Mouse (Mus musculus) large intestine, adult 2 months (tissue): ENCODE measurements at regions not wholly inside any gene's neighbourhood (a gene's known extent, or its start where the extent isn't known, plus 50 kb on each side); places are given as distances from the start of the nearest gene placed in this dataset.
"Not testable (repeated sequence)": the region's sequence is repeated elsewhere in the genome, so short reads cannot be mapped to it uniquely, and the experiment has no call there.

ENCODE experiments used
- DNase-seq: peaks from one replicate; pipeline ENCODE4 v3.0.0-alpha.2; 2012; ENCODE audit warnings: low read depth, low spot score
- WGBS: fragments of 180-500 bp; shearing (Covaris S2); methylation state at CpG from one replicate; pipeline ENCODE4 v1.1.7; 2018; 5-methylcytosine and 5-hydroxymethylcytosine counted together

DNA sequence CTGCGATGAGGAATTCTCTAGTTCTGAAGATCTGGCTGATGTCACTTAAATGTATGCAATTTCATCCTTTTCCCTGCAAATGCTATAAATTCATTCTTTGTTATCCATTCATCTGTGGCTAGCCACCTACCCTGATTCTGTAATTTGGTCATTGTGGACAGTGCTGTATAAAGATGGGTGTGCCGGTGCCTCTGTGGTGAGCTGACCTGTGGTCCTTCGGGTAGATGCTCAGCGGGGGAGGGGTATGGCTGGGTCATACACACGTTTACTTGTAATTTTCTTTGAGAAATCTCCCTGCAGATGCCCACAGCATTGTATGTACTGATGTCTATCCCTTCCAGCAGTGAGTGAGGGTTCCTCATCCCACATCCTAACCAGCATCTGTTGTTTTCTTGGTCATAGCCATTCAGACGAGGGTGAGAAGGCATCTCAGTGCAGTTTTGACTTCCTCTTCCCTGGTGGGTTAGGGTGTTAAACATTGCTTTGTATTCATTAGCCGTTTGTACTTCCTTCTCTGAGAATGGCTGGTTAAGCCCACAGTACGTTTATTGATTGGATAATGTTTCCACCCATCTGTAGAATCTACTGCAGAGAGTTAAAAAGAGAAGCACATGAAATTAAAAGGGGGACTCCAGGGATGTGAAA is 169.3 kb upstream of the Frmd6 start:
- WGBS, result 66% methylated on average over 8 of the region's 8 CpGs
- no peak for DNase-seq

DNA sequence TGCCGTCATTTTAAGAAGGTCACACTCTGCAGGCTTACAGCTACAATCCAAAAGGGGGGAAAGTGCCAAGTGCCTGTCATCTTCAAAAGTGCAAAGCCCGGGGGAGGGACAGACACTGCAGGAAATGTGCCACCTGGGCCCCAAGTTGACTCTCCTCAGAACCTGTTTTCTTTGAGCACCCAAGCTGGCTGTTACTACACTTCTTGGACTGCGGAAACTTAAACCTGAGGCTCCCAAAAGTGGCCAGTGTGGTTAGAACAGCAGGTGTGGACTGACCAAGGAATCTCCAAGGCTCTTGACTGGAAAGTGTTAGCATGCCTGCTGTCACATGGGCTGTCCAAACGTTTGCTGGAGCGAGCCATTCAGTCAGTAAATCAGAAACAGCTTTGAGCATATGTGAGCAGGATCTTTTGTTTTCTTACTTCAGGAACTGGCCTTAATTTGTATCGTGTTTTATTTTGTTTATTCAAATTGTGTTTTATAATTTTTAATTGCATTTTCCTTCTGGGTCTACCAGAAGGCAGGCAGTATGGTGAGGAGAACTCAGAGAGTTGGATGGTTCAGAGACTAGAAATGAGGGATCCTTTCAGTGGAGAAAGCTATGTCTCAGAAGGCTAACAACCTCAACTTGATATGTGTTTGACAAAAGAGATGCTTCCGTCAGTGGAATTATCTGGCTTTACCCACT is 168.4 kb upstream of the Frmd6 start:
- no peak for DNase-seq
- WGBS, result 64% methylated on average over 7 of the region's 7 CpGs

DNA sequence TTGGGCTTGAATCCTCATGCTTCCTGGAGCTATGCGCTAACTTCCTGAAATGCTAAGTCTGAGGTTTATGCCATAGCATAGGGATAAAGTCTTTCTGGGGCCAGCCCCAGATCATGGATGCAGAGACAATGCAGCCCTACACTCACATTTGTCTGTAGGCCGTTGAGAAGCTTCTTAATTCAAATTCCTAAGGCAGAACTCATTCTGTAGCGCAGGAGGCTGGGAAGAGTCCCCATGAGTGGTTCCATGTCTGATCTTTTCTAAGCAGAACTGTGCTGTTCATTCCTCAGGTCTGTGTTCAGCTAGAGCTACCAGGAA is 167.9 kb upstream of the Frmd6 start:
- 82% methylated on average over 3 of the region's 3 CpGs for WGBS
- DNase-seq, result no peak

DNA sequence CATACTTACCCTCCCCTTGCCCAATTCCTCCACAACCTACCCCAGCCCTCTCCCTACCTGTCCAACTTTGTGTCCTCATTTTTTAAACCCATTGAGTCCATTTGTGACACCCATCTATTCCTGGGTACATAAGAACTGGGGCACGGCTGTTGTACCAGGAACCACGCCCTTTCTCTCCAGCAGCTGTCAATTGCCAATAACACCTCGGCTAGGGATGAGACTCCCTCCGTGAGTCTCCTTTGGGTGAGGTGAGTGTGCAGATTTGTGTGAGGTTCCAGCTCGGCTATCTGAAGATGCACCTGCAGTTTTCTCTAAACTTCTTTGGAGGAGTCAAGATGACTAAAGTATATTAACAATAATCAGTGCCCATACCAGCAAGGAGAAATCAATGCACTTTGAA is 167.2 kb upstream of the Frmd6 start:
- no peak for DNase-seq
- WGBS, result 55% methylated on average over 5 of the region's 5 CpGs

DNA sequence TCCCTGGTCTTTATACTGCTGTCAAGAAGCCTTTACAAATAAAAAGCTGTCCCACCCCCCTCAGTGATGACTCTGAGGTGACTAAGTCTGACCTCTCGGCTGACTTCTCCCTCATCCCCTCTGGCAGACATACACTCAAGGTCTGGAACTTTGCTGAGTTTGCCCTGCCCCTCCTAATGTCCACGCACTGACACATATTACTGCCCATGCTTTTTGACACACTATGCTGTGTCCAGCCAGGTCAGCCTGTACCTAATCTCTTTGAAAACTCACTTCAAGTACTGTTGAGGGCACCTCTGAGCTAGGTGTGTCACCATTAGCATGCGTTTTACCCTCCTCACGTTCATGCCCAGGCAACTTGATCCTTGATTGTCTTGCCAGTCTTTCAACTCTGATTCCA is 164.9 kb upstream of the Frmd6 start:
- 79% methylated on average over 4 of the region's 4 CpGs for WGBS
- no peak for DNase-seq

DNA sequence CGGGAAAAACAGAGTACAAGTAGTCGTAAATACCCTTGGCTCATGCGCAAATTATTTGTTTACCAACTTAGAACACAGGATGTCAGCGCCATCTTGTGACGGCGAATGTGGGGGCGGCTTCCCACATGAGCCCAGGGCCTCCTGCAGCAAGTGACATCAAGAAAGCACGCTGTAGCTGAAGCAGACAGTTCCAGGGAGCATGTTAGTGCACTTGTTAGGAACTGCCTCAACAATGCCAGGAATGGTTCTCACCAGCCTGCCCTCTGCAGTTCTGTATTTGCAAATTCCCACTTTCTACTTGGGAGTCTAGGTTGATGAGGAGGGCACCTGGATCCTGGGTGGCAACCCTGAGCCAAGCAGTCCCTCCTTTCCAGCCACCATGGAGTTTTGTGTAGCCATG is 157.2 kb upstream of the Frmd6 start:
- 94% methylated on average over 6 of the region's 8 CpGs for WGBS

DNA sequence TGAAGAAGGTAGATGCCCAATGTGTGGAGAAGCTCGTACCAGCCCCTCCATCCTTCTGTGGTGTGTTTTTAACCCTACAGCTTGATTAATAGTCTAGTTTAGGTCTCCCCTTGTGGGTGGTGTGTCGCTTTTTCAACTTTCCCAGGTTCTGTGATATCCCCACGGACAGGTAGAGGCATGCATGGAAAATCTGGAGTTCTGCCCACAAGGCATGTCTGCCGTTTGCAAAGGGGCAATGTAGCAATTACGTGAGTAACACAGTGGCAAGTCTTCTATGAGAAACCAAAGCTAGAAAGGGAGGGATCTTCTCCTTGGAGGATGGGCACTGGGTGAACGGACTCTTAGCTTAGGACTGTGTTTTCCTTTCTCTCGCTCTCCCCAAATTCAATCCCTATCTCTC is 153.2 kb upstream of the Frmd6 start:
- no peak for DNase-seq
- WGBS, result 92% methylated on average over 7 of the region's 7 CpGs

More for the DNA sequence above, 157.2 kb upstream of the Frmd6 start:
- DNase-seq, result not testable (repeated sequence)

DNA sequence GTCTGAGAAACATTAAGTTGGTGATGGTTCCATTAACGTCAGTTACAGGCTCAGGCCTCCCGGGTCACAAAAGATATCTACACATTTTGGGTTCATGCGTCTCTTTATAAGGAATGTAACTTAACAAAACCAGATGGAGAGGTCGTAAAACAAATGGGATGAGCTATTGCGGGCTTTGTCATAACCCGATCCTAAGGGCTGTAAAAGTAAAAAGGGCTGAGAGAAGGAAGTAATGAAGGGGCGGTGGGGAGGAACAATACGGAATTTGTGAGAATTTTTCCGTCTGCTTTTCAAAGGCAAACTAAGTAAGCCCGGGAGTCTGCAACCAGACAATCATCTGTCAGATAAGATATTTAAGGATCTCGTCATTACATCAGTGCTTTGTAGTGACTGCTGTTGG is 152.1 kb upstream of the Frmd6 start:
- DNase-seq, result no peak
- whole genome bisulfite sequencing, result 24% methylated on average over 11 of the region's 11 CpGs

DNA sequence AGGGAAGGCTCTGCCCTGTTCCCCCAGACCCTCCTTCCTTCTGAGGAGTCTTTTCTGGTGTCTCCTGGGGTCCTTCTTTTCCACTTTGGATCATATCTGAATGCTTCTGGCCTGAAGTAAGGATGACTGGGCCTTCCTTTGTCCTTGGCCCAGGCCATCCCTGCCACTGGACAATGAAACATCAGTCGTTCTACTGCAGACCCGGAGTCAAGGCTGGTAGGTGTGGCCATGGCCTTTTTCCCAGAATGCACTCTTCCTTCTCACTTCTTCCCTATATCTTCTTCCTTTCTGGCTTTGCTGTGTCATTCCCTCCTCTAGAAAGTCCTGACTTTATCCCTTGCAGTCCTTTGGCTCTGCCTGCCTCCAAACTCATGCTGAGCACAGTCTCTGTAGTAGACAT is 151.2 kb upstream of the Frmd6 start:
- 49% methylated on average over 2 of the region's 2 CpGs for whole genome bisulfite sequencing
- no peak for DNase-seq

DNA sequence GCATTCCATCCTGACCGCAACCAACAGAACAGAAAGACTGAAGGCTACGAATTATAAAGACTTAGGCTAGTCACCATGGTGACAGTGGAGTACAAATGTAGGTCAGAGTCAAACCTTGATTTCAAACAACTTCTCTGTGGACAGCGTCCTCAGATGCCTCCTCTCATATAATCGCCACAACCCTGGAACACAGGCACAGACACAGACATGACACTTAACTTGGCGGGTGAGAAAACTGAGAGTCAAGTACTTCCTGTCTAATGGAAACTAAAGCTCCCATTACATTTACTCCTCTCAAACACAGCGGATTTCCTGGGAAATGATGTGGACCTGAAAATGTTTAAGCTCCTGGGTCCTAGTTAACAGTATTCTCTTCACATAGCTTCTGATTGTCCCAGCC is 149.5 kb upstream of the Frmd6 start:
- DNase-seq, result no peak
- WGBS, result 72% methylated on average over 6 of the region's 6 CpGs

DNA sequence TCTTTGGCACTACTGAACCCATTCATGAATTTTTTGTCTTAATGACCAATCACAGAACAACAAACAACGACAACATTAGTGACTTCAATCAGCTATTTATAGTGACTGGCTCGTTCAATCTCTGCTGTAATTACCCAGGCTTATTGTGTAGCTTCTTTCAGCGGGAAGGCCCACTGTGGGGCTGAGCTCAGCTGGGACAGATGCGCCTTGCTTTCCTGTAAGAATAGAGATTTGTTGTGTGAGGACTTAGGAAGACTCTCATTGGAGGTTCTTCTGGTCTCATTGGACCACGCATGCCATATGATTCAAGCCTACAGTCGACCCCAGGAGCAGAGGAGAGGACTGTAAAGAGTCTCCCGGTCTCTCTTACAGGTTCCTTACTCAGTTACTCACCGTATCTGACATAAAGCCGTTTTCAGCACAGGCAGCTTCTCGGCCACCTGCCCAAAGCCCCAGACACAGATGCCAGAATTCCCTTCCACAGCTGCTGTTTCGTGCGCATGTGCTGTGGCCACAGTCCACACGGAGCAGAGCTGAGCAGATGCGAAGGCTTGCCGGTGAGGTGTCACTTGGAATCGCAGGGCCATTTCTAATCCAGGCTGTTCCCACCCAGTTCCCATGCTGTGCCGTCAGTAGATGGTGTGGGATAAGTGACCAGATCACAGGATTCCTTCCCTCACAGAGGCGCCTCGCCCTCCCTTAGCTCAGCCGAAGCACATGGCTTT is 145.5 kb upstream of the Frmd6 start:
- 73% methylated on average over 20 of the region's 20 CpGs for WGBS
- no peak for DNase-seq

DNA sequence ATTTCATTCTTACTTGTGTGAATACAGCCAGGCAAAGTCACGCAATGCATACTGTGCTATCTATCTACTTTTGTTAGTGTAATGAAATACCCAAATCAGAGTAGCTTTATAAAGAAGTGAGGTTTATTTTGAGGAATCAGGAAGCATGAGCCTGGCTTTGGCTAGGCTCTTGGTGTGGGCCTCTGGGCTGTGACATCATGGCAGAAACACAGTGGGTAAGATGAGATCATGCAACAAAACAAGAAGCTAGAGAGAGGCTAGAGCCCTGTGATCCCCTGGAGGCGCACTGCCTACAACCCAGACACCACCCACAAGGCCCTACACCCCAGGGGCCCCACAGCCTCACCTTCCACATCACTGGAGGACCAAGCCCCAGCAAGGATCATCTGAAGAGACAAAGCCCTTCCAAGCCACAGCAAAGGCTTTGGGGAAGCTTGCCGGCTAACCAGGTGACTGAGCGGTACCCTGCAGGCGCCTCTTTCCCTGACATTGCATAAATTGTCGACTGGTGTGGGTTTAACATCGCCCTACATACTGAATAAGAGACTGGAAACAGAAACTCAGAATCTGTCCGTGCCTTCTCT is 143.8 kb upstream of the Frmd6 start:
- no peak for DNase-seq

DNA sequence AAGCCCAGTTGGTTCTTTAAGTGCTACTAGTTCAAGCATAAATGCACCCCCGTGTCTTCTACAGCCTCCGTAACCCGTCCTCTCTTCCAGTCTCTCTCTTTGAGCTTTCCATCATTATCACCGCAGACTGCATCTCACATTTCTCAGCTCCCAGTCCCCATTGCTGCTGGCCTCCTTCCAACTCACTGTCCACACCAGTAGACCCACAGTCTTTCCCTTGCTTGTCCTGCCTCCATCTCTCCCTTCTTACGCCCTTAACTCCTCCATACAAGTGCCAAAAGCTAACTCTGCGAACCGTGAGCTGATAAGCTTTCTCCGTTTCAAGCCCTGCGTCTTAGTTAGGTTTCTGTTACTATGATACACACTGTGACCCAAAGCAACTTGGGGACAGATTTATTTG is 141.0 kb upstream of the Frmd6 start:
- no peak for DNase-seq
- whole genome bisulfite sequencing, result 91% methylated on average over 9 of the region's 9 CpGs

More for the DNA sequence above, 143.8 kb upstream of the Frmd6 start:
- 87% methylated on average over 8 of the region's 8 CpGs for WGBS

DNA sequence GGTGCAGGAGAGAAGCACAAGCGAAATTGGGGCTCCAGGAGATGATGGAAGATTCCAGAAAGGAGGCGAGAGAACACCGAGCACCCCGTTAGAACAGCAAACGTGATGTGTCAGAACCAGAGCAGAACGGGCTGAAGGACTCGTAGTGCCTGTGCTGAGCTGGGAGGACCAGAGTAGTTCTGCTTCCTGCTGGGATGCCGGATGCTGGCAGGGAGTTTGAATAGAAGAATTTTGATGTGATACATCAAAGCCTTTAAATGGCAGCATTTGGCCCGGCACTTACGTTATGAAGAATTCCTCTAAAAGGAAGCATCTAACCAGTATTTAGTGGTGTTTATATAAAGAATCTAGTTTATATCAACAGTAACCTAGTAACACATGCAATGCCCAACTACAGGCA is 139.9 kb upstream of the Frmd6 start:
- no peak for DNase-seq
- 77% methylated on average over 10 of the region's 10 CpGs for WGBS

DNA sequence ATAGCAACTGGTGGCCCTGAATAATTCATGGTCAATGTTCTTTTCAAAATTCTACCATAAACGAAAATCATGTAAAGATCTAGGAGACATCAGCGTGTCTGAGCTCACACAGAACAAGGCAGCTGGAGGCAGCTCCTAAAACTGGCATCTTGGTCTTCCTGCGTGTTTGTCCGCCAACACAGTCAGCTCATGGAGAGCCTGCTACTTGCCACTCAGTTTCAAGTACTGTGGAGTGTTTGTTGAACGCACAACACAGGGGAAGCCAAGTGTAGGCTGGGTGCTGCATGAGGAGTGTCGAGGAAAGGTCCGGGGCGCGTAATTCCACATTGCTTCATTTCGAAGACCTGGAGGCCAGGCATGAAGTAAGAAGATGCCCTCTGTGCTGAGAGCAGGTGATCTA is 139.0 kb upstream of the Frmd6 start:
- WGBS, result 90% methylated on average over 10 of the region's 10 CpGs
- DNase-seq, result no peak

DNA sequence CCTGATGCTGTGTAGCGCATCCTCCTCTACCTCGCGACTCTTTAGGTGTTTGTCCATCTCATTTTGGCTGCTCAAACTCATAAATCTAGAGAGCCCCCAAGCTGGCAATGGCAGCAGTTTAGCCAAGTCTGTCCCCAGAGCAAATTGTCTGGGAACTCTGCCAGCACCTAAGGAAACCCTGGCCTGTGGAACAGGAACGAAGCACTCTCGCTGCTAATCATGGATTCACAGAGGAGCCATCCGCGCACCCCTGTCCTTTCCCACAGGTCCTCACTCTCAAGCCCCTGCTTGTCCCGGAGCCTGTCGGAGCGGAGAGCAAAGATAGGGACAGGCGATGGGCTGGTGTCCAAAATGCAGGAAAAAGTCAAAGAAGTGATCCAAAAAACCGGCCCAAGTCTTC is 138.3 kb upstream of the Frmd6 start:
- no peak for DNase-seq

DNA sequence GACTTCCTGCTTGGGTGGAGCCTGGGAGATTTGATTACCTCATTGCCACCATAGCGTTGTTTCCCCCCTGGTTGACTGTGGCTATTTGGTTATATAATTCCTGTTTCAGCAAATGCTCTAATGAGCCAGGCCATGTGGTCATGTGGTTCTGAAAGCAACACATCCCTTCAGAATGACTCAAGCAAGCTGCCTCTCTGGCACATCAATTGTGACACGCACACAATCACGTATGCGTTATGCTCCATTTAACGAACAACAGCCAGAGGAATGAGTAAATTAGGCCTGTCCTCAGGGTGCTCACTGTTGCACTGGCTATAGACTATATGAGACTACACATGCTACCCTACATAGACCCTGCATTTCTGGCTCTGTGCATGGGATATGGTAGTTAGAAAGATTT is 130.2 kb upstream of the Frmd6 start:
- no peak for DNase-seq
- WGBS, result 69% methylated on average over 5 of the region's 5 CpGs

More for the DNA sequence above, 138.3 kb upstream of the Frmd6 start:
- WGBS, result 33% methylated on average over 12 of the region's 12 CpGs

DNA sequence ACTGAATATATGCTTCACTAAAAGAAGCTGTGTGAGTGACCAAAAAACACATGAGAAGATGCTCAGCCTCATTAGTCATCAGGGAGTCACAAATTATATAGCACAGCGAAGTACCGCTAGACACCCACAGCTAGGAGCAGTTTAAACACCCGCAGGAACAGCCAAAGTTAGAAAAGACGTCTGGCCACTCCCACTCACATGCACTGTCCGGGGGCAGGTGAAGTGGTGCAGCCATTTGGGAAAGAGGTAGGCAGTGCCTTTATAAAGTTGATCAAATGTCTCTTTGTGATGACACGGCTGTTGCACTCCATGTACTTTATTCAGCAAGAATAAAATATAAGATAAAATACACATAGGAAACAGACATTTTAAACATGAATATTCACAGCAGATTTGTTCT is 129.1 kb upstream of the Frmd6 start:
- no peak for DNase-seq
- 54% methylated on average over 6 of the region's 6 CpGs for WGBS

DNA sequence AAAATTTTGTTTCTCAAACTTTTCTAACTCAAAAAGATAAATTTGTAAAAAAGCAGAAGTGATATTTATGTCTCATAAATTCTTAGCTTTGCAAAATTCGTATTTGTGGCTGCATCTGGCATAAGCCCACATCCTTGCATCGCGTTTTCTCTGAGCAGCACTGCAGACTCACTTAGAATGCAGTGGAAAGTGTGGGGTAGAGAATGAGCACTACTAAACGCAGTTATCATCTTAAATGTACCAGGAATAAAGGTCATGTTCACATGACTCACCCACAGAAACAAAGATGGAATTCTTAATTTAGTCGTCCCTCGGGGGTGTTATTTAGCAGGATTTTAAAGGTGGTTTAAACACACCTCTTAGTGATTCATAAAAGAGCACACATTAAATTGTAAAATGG is 126.8 kb upstream of the Frmd6 start:
- 53% methylated on average over 6 of the region's 6 CpGs for WGBS
- DNase-seq, result no peak

DNA sequence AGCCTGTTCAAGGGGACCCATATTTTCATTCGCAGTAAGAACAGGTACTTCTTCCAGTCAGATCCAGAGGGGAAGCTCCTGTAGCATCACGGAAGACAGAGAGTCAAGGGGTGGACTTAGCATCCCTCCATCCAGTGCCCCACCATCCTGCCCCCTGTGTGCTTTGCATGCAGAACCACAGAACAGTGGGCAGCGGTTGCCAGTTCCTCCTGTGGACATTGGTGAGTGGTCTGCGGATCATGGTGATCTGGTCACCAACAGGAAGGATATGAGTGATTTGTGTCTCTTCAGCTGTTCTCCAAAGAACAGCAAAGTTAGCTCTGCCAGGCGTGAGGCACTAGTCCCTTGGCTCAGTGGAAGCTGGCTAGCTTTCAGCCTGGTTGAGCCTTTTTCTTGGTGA is 122.8 kb upstream of the Frmd6 start:
- 79% methylated on average over 5 of the region's 5 CpGs for WGBS
- DNase-seq, result no peak
